Mouse (Mus musculus) hindbrain, embryonic 10.5 days (tissue): ENCODE data around the gene Bicdl2. TPM values are rescaled to one million over a fixed set of nuclear protein-coding genes. Genes with fewer than 3 reads are reported as not detected.

Source experiments
- DNase-seq: peaks from one replicate; pipeline ENCODE4 v3.0.0-alpha.2; 2017; ENCODE audit warnings: low spot score
- H3K27ac ChIP-seq: fragments of 300-500 bp; sonication (generic); 2 replicates; pipeline ENCODE4 v1.5.1; 2016; ENCODE audit warnings: mild to moderate bottlenecking, moderate library complexity
- H3K27me3 ChIP-seq: fragments of 300-500 bp; sonication (generic); 2 replicates; pipeline ENCODE4 v1.6.1; 2016; ENCODE audit warnings: mild to moderate bottlenecking; ENCODE audit not compliant: poor library complexity, insufficient read depth, severe bottlenecking
- H3K36me3 ChIP-seq: fragments of 300-500 bp; sonication (generic); 2 replicates; pipeline ENCODE4 v1.6.1; 2016; ENCODE audit warnings: mild to moderate bottlenecking, moderate library complexity
- H3K4me1 ChIP-seq: fragments of 300-500 bp; sonication (generic); replicated peaks from 2 replicates; pipeline ENCODE4 v1.6.1; 2016; ENCODE audit warnings: mild to moderate bottlenecking
- H3K4me3 ChIP-seq: fragments of 300-500 bp; sonication (generic); 2 replicates; pipeline ENCODE4 v1.5.1; 2016; ENCODE audit warnings: mild to moderate bottlenecking, moderate library complexity
- H3K9me3 ChIP-seq: fragments of 300-500 bp; sonication (generic); 2 replicates; pipeline ENCODE4 v1.6.1; 2016; ENCODE audit warnings: mild to moderate bottlenecking, moderate library complexity
- WGBS: fragments of 180-500 bp; shearing (Covaris S2); methylation state at CpG from one replicate; pipeline ENCODE4 v1.1.7; 2016; 5-methylcytosine and 5-hydroxymethylcytosine counted together
- polyA plus RNA-seq: library from polyadenylated mRNA; unstranded; fragments of >200 nt; fragmentation: Nextera tagmentation; extraction: Ambion mirVana; gene quantifications from 2 replicates; pipeline ENCODE4 v1.2.1, GENCODE M21; 2016

The Bicdl2 gene
- polyA plus RNA-seq, 1 experiment from 2014 or later, result 0.51 TPM

DNA sequence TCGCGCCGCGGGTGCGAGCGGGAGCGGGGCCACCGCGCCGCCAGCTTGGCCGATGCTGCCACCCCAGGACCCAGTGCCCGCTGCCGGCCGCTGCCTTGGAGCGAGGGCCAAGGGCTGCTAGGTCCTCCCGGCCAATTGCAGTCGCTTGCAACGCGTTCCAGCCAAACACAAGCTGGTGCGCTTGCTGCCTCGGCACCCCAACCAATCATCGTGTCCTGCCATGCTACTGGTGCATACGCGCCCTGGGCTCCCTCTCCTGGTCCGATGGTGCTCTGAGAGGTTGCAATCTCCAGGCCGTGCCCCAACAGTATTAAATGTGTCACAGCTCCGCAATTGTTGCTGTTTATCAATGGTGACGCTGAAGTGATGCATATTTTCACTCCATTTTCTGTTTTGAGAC lies 39.8 kb downstream of the Bicdl2 start:
- DNase-seq, result peak; percentile 89
- Histone ChIP-seq H3K36me3 (no peaks in the 10 kb centered on the region), H3K27ac (peak overlapping the region; percentile 75), H3K9me3 (no peaks in the 10 kb centered on the region), H3K4me3 (peak overlapping the region; percentile 79), H3K4me1 (peaks cover 24% of the 10 kb centered on the region), H3K27me3 (peaks cover 61% of the 10 kb centered on the region)
- WGBS, result under 1% methylated on average over 28 of the region's 28 CpGs

DNA sequence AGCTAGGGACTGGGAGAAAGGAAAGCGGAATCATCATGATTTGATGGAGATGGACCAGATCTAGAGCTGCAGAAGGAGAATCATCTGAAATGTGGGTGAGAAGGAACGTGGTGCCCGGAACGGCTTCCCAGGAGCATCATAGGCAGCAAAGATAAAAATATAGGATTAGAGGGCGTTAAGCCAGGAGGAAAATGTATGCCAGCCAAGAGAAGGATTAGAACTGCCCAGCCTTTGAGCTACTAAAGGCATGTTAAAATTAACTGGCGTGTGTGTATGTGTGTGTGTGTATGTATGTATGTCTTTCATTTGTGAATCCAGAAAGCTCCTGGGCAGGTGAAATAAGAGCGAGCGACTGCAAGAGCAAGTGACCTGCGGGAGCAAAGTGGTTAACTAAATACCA lies 43.0 kb downstream of the Bicdl2 start:
- WGBS, result 84% methylated on average over 9 of the region's 9 CpGs
- no peak overlapping the region for H3K4me3 ChIP-seq
- H3K27ac ChIP-seq, result no peak overlapping the region
- H3K9me3 ChIP-seq, result no peaks in the 10 kb centered on the region
- peaks cover 55% of the 10 kb centered on the region for H3K27me3 ChIP-seq
- DNase-seq, result no peak
- H3K36me3 ChIP-seq, result no peaks in the 10 kb centered on the region
- peaks cover 23% of the 10 kb centered on the region for H3K4me1 ChIP-seq

DNA sequence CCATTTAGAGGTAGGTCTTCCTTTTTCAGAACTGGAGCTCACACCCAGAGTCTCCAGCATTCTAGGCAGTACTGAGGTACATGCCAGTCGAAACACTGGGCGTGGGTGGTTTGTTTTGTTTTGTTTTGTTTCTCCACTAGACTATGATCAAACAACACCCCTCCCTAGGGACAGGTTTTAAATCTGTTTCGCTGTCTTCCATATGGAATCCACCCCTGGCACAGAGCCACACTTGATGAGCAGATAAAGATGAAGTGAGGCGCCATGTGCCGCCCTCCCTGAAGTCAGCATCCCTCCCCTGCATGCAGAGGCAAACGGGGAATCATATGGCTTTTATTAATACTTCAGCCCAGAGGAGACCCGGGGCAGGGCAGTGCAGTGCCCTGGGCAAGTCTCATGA lies 44.4 kb downstream of the Bicdl2 start:
- peaks cover 41% of the 10 kb centered on the region for H3K27me3 ChIP-seq
- H3K4me3 ChIP-seq, result no peak overlapping the region
- no peaks in the 10 kb centered on the region for H3K36me3 ChIP-seq
- WGBS, result 61% methylated on average over 7 of the region's 7 CpGs
- H3K27ac ChIP-seq, result no peak overlapping the region
- H3K4me1 ChIP-seq, result peaks cover 15% of the 10 kb centered on the region; the same call in 1 of the 2 replicates
- H3K9me3 ChIP-seq, result no peaks in the 10 kb centered on the region
- DNase-seq, result no peak

DNA sequence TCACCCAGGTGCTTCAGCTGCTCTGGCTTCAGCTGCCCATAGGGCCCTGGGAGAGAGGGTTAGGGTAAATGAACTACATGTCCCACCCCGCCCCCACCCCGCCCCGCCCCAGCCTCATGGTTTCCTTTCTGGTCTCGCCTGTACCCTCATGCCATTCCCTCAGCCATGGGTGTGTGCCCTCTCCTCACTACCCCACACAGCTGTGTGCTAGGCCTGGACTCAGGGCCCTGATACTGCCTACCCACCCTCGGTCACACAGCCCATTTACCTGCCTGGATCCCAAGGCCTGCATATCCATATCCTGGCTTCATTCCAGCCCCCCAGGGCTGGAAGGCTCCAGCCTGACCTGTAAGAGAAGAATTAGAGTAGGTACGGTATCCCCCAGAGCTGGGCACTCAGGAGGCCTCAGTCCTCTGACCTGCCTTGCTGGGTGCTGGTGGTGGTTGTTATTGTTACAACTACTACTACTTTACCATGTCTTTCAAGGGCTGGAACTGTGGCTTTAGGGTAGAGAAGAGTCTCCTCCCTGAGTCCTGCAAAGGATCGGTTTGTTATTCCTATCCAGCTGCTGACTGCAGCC lies 45.3 kb downstream of the Bicdl2 start:
- Histone ChIP-seq H3K9me3 (no peaks in the 10 kb centered on the region), H3K4me1 (0 out of 2 replicates have a peak, but pooled peaks cover 9% of the 10 kb centered on the region), H3K27ac (no peak overlapping the region), H3K36me3 (no peaks in the 10 kb centered on the region), H3K4me3 (no peak overlapping the region), H3K27me3 (peaks cover 32% of the 10 kb centered on the region)
- DNase-seq, result no peak
- 80% methylated on average over 7 of the region's 7 CpGs for WGBS

DNA sequence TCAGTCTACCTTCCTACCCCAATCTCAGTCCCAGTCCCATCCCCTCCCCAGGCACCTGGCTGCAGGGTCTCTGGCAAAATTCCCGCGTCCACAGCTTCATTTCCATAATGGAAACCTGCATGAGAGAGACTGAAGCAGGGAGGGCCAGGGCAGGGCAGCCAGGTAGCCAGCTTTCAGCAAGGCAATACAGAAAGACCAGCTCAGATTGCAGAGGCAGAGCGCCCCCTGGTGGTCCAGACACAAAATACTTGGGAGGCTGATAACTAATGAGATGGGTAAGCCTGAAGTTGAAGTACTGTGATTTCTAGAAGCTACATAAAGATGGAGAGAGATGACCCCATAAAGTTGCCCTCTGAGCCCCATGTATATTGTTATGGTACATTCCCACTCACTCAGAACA lies 45.9 kb downstream of the Bicdl2 start:
- Histone ChIP-seq H3K4me3 (no peak overlapping the region), H3K36me3 (no peaks in the 10 kb centered on the region), H3K9me3 (no peaks in the 10 kb centered on the region), H3K4me1 (0 out of 2 replicates have a peak, but pooled peaks cover 9% of the 10 kb centered on the region), H3K27ac (no peak overlapping the region), H3K27me3 (peaks cover 26% of the 10 kb centered on the region)
- 0% methylated on average over 3 of the region's 3 CpGs for WGBS
- peak; percentile 76 for DNase-seq

DNA sequence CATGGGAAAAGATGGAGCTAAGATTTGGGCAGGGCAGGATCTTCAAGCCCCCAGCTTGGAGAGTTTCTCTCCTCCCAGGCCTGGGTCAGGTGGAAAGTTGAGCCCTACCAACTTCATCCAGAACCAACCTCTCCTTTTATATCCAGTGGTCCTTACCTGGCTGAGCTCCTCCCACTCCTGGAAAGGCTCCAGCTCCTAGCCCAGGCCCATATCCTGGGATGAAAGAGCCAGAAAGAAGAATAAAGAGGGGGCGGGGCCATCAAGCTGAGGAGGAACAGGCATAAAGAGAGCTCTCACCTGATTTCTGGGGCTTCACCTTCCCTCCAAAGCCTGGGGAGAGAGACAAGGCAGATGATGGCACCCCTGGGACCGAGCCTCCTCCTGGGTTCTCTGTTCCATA lies 56.7 kb downstream of the Bicdl2 start:
- 62% methylated on average over 2 of the region's 2 CpGs for WGBS
- Histone ChIP-seq H3K36me3 (no peaks in the 10 kb centered on the region), H3K4me3 (no peak overlapping the region), H3K27ac (no peak overlapping the region), H3K9me3 (no peaks in the 10 kb centered on the region), H3K27me3 (peaks cover 11% of the 10 kb centered on the region; the same call in 1 of the 2 replicates), H3K4me1 (peaks cover 3% of the 10 kb centered on the region; the same call in 1 of the 2 replicates)
- DNase-seq, result no peak

Other genes starting within 250 kb of the Bicdl2 start
- not detected in 2 replicates for gene Vmn2r117, start 180.8 kb upstream of the Bicdl2 start, polyA plus RNA-seq
- gene Zfp213, start 96.3 kb upstream of the Bicdl2 start, polyA plus RNA-seq, result 25.3 and 27.5 TPM in 2 replicates
- gene Zfp13, start 61.0 kb upstream of the Bicdl2 start, polyA plus RNA-seq, result 22.5 and 23.4 TPM in 2 replicates
- 0.92 and 0.94 TPM in 2 replicates for gene Zscan10, start 59.6 kb upstream of the Bicdl2 start, polyA plus RNA-seq
- 1.00 and 1.4 TPM in 2 replicates for gene Mmp25, start 15.2 kb upstream of the Bicdl2 start, polyA plus RNA-seq
- gene Hcfc1r1, start 13.1 kb downstream of the Bicdl2 start, polyA plus RNA-seq, result 34.0 and 45.4 TPM in 2 replicates
- gene Thoc6, start 13.4 kb downstream of the Bicdl2 start, polyA plus RNA-seq, result 72.7 and 80.2 TPM in 2 replicates
- 2.7 and 7.1 TPM in 2 replicates for gene Tnfrsf12a, start 17.0 kb downstream of the Bicdl2 start, polyA plus RNA-seq
- 20.8 and 54.2 TPM in 2 replicates for gene Cldn6, start 18.7 kb downstream of the Bicdl2 start, polyA plus RNA-seq
- 6.3 and 13.1 TPM in 2 replicates for gene Cldn9, start 23.5 kb downstream of the Bicdl2 start, polyA plus RNA-seq
- gene 1520401A03Rik, start 62.3 kb downstream of the Bicdl2 start, polyA plus RNA-seq, result not detected in 2 replicates
- gene Pkmyt1, start 65.8 kb downstream of the Bicdl2 start, polyA plus RNA-seq, result 54.0 and 61.5 TPM in 2 replicates
- gene Paqr4, start 80.4 kb downstream of the Bicdl2 start, polyA plus RNA-seq, result 28.8 and 43.6 TPM in 2 replicates
- gene Kremen2, start 85.3 kb downstream of the Bicdl2 start, polyA plus RNA-seq, result 3.4 and 4.3 TPM in 2 replicates
- 181 and 211 TPM in 2 replicates for gene Flywch1, start 111.1 kb downstream of the Bicdl2 start, polyA plus RNA-seq
- 22.9 and 34.9 TPM in 2 replicates for gene Flywch2, start 125.6 kb downstream of the Bicdl2 start, polyA plus RNA-seq
- gene Srrm2, start 130.0 kb downstream of the Bicdl2 start, polyA plus RNA-seq, result 517 and 570 TPM in 2 replicates
- 1,118 and 1,222 TPM in 2 replicates for gene Elob, start 168.6 kb downstream of the Bicdl2 start, polyA plus RNA-seq
- gene Prss33, start 175.6 kb downstream of the Bicdl2 start, polyA plus RNA-seq, result 0.24 TPM in 1 of 2 replicates, not detected in the other
- gene Prss32, start 183.3 kb downstream of the Bicdl2 start, polyA plus RNA-seq, result not detected in 2 replicates
- 1.6 and 1.9 TPM in 2 replicates for gene Prss41, start 183.7 kb downstream of the Bicdl2 start, polyA plus RNA-seq
- gene Prss21, start 207.6 kb downstream of the Bicdl2 start, polyA plus RNA-seq, result not detected in 2 replicates
- gene Dcpp1, start 220.4 kb downstream of the Bicdl2 start, polyA plus RNA-seq, result not detected in 2 replicates
- not detected in 2 replicates for gene Dcpp2, start 220.4 kb downstream of the Bicdl2 start, polyA plus RNA-seq